Mouse (Mus musculus): ENCODE results near the gene Gdf2. TPM values are rescaled to one million over a fixed set of nuclear protein-coding genes. Genes with fewer than 3 reads are reported as not detected.

Gdf2 gene
- not detected in 2 replicates for polyA plus RNA-seq (2012; rRNA removed)

GRCm38 (mm10) chr14:33940739-33941138 is at the start of gene Gdf2:
Gdf2 (plus strand) TSS chr14:33941039.
- Histone ChIP-seq H3K36me3 (ENCODE audit: control insufficient read depth, insufficient read depth, low read length) (no peaks in the 10 kb centered on the region), H3K4me1 (ENCODE audit: control insufficient read depth, insufficient read depth, insufficient read length, low read length) (no peaks in the 10 kb centered on the region), H3K27ac (ENCODE audit: insufficient read depth, low read depth, low read length) (no peak within 1 kb of the TSS), H3K4me3 (ENCODE audit: low read depth, low read length) (no peak within 1 kb of the TSS), H3K27me3 (ENCODE audit: control insufficient read depth, insufficient read depth, low read length) (no peaks in the 10 kb centered on the region)
- 39% methylated on average over 8 of the region's 8 CpGs for WGBS
- no peak for TF ChIP-seq CTCF (IDR thresholded peaks at IDR 0.05; ENCODE audit: extremely low read depth, insufficient read length, insufficient replicate concordance, low read depth, low read length)
- no peak for TF ChIP-seq POLR2A (IDR thresholded peaks at IDR 0.05; ENCODE audit: low read depth, low read length)

DNA sequence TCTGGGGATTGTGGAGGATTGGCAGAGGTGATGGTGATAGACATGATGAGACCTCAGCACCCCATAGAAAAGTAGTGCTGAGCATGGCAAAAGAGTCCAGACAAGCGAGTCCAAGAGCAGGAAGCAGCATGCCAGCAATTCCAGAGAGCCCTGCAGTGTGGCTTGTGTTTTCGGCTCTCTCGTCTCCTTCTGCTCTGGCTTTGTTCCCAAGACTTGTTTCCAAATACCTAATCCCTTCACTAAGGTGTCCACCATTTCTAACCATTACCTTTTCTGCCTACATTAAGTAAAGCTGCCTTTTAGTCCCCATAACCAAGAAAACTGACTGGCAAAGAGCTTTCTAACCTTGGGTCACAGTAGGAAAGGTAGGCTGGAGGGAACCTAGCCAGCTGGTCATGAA is 49.3 kb upstream of the Gdf2 start:
- H3K4me1 ChIP-seq (ENCODE audit: control insufficient read depth, insufficient read depth, insufficient read length, low read length): no peaks in the 10 kb centered on the region
- 78% methylated on average over 3 of the region's 3 CpGs for WGBS
- H3K27ac ChIP-seq (ENCODE audit: insufficient read depth, low read depth, low read length): no peak overlapping the region
- TF ChIP-seq POLR2A (IDR thresholded peaks at IDR 0.05; ENCODE audit: low read depth, low read length): no peak
- no peak for TF ChIP-seq CTCF (IDR thresholded peaks at IDR 0.05; ENCODE audit: extremely low read depth, insufficient read length, insufficient replicate concordance, low read depth, low read length)
- H3K36me3 ChIP-seq (ENCODE audit: control insufficient read depth, insufficient read depth, low read length): no peaks in the 10 kb centered on the region
- H3K27me3 ChIP-seq (ENCODE audit: control insufficient read depth, insufficient read depth, low read length): no peaks in the 10 kb centered on the region
- no peak overlapping the region for H3K4me3 ChIP-seq (ENCODE audit: low read depth, low read length)

DNA sequence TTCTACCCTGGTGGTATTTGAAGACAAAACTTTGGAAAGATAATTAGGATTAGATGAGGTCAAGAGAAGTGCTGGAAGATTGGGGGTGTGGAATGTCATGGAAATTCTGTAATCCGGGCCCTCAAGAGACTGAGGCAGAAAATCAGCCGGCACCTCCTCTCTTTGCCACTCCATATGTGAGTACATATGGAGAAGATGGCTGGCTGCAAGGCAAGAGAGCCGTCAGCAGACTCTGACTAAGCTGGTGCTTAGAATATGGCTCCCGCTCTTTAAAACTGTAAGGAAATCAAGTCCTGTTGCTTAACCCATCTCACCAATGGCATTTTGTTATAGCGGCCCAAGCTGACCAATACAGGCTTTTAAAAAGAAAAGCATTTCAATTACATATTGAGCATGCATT is 45.1 kb upstream of the Gdf2 start:
- no peak overlapping the region for H3K27ac ChIP-seq (ENCODE audit: insufficient read depth, low read depth, low read length)
- no peaks in the 10 kb centered on the region for H3K36me3 ChIP-seq (ENCODE audit: control insufficient read depth, insufficient read depth, low read length)
- H3K27me3 ChIP-seq (ENCODE audit: control insufficient read depth, insufficient read depth, low read length): no peaks in the 10 kb centered on the region
- H3K4me3 ChIP-seq (ENCODE audit: low read depth, low read length): no peak overlapping the region
- 89% methylated on average over 5 of the region's 5 CpGs for WGBS
- no peaks in the 10 kb centered on the region for H3K4me1 ChIP-seq (ENCODE audit: control insufficient read depth, insufficient read depth, insufficient read length, low read length)
- TF ChIP-seq POLR2A (IDR thresholded peaks at IDR 0.05; ENCODE audit: low read depth, low read length): no peak
- TF ChIP-seq CTCF (IDR thresholded peaks at IDR 0.05; ENCODE audit: extremely low read depth, insufficient read length, insufficient replicate concordance, low read depth, low read length): no peak

- Histone ChIP-seq H3K27me3 (ENCODE audit: control insufficient read depth, insufficient read depth, low read length) (no peaks in the 10 kb centered on the region), H3K4me1 (ENCODE audit: control insufficient read depth, insufficient read depth, insufficient read length, low read length) (no peaks in the 10 kb centered on the region), H3K4me3 (ENCODE audit: low read depth, low read length) (no peak overlapping the region), H3K36me3 (ENCODE audit: control insufficient read depth, insufficient read depth, low read length) (no peaks in the 10 kb centered on the region), H3K27ac (ENCODE audit: insufficient read depth, low read depth, low read length) (no peak overlapping the region)
- WGBS: 56% methylated on average over 9 of the region's 9 CpGs
- no peak for TF ChIP-seq CTCF (IDR thresholded peaks at IDR 0.05; ENCODE audit: extremely low read depth, insufficient read length, insufficient replicate concordance, low read depth, low read length)
- TF ChIP-seq POLR2A (IDR thresholded peaks at IDR 0.05; ENCODE audit: low read depth, low read length): no peak
These were observed 44.1 kb upstream of the Gdf2 start for GRCm38 (mm10) chr14:33896628-33897300.

- 86% methylated on average over 4 of the region's 4 CpGs for WGBS
- no peak for TF ChIP-seq POLR2A (IDR thresholded peaks at IDR 0.05; ENCODE audit: low read depth, low read length)
- no peak for TF ChIP-seq CTCF (IDR thresholded peaks at IDR 0.05; ENCODE audit: extremely low read depth, insufficient read length, insufficient replicate concordance, low read depth, low read length)
- no peak overlapping the region for H3K27ac ChIP-seq (ENCODE audit: insufficient read depth, low read depth, low read length)
- H3K27me3 ChIP-seq (ENCODE audit: control insufficient read depth, insufficient read depth, low read length): no peaks in the 10 kb centered on the region
- H3K4me3 ChIP-seq (ENCODE audit: low read depth, low read length): no peak overlapping the region
- no peaks in the 10 kb centered on the region for H3K4me1 ChIP-seq (ENCODE audit: control insufficient read depth, insufficient read depth, insufficient read length, low read length)
- H3K36me3 ChIP-seq (ENCODE audit: control insufficient read depth, insufficient read depth, low read length): no peaks in the 10 kb centered on the region
These were observed 38.1 kb upstream of the Gdf2 start for GRCm38 (mm10) chr14:33902783-33903182.

- H3K27me3 ChIP-seq (ENCODE audit: control insufficient read depth, insufficient read depth, low read length): no peaks in the 10 kb centered on the region
- 81% methylated on average over 1 of the region's 1 CpGs for WGBS
- no peak overlapping the region for H3K27ac ChIP-seq (ENCODE audit: insufficient read depth, low read depth, low read length)
- no peaks in the 10 kb centered on the region for H3K36me3 ChIP-seq (ENCODE audit: control insufficient read depth, insufficient read depth, low read length)
- TF ChIP-seq POLR2A (IDR thresholded peaks at IDR 0.05; ENCODE audit: low read depth, low read length): no peak
- no peak overlapping the region for H3K4me3 ChIP-seq (ENCODE audit: low read depth, low read length)
- no peaks in the 10 kb centered on the region for H3K4me1 ChIP-seq (ENCODE audit: control insufficient read depth, insufficient read depth, insufficient read length, low read length)
These were observed 37.6 kb upstream of the Gdf2 start for GRCm38 (mm10) chr14:33903199-33903598.

DNA sequence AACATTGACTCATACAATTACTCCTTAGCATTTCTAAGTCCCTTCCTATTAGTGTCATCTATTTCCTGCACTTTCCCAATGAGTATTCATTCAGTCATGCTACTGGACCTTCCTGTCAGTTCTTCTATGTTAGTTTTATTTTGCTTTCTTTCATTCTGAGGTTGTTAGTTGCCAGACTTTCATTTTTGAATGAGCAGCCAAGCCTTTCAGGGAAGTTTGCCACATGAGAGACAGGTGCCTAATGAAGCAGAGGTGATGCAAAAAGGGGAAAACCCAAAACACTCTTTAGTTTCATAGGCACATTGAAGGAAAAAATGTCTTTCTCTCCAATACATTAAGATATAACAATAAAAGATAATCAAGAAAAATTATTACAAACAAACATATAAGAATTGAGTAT is 36.0 kb upstream of the Gdf2 start:
- TF ChIP-seq POLR2A (IDR thresholded peaks at IDR 0.05; ENCODE audit: low read depth, low read length) (no peak), CTCF (IDR thresholded peaks at IDR 0.05; ENCODE audit: extremely low read depth, insufficient read length, insufficient replicate concordance, low read depth, low read length) (no peak)
- Histone ChIP-seq H3K4me1 (ENCODE audit: control insufficient read depth, insufficient read depth, insufficient read length, low read length) (no peaks in the 10 kb centered on the region), H3K27ac (ENCODE audit: insufficient read depth, low read depth, low read length) (no peak overlapping the region), H3K27me3 (ENCODE audit: control insufficient read depth, insufficient read depth, low read length) (no peaks in the 10 kb centered on the region), H3K4me3 (ENCODE audit: low read depth, low read length) (no peak overlapping the region), H3K36me3 (ENCODE audit: control insufficient read depth, insufficient read depth, low read length) (no peaks in the 10 kb centered on the region)
